Mouse (Mus musculus): ENCODE data around the gene Slc45a1.
"Not testable (repeated sequence)": the region's sequence is repeated elsewhere in the genome, so short reads cannot be mapped to it uniquely, and the experiment has no call there.

The Slc45a1 gene

GRCm38 (mm10) chr4:150601489-150601888 is 50.5 kb downstream of the Slc45a1 start:
- DNase-seq: no peak

- not testable (repeated sequence) for DNase-seq
Observed at GRCm38 (mm10) chr4:150600503-150600902, 51.5 kb downstream of the Slc45a1 start.

- DNase-seq: no peak
Observed at GRCm38 (mm10) chr4:150599119-150599992, 52.6 kb downstream of the Slc45a1 start.

- DNase-seq: no peak
Observed at GRCm38 (mm10) chr4:150598686-150599085, 53.3 kb downstream of the Slc45a1 start.

GRCm38 (mm10) chr4:150595991-150596390 is 56.0 kb downstream of the Slc45a1 start:
- no peak for DNase-seq

- no peak for DNase-seq
Observed at GRCm38 (mm10) chr4:150595071-150595470, 56.9 kb downstream of the Slc45a1 start.

- DNase-seq: no peak
Observed at GRCm38 (mm10) chr4:150594298-150594829, 57.6 kb downstream of the Slc45a1 start.

GRCm38 (mm10) chr4:150593473-150594217 is 58.3 kb downstream of the Slc45a1 start:
- DNase-seq: no peak

GRCm38 (mm10) chr4:150592087-150592486 is 59.9 kb downstream of the Slc45a1 start:
- DNase-seq: no peak

GRCm38 (mm10) chr4:150591602-150592001 is 60.4 kb downstream of the Slc45a1 start:
- DNase-seq: no peak

GRCm38 (mm10) chr4:150590621-150591282 is 61.2 kb downstream of the Slc45a1 start:
- DNase-seq: no peak

GRCm38 (mm10) chr4:150588300-150588621 is 63.7 kb downstream of the Slc45a1 start:
- DNase-seq: no peak

GRCm38 (mm10) chr4:150587597-150588299 is 64.2 kb downstream of the Slc45a1 start:
- DNase-seq: no peak

GRCm38 (mm10) chr4:150586275-150586674 is 65.7 kb downstream of the Slc45a1 start:
- DNase-seq: no peak

- DNase-seq: no peak
Observed at GRCm38 (mm10) chr4:150585800-150586199, 66.2 kb downstream of the Slc45a1 start.

GRCm38 (mm10) chr4:150583777-150584135 is 68.2 kb downstream of the Slc45a1 start:
- DNase-seq: no peak

GRCm38 (mm10) chr4:150582966-150583776 is 68.8 kb downstream of the Slc45a1 start:
- peak; percentile 78 for DNase-seq

GRCm38 (mm10) chr4:150581931-150582723 is 69.8 kb downstream of the Slc45a1 start:
- DNase-seq: no peak

Measured in cerebellum, adult 11-12 months (tissue).